Mouse (Mus musculus) hindbrain, postnatal 0 days (tissue): ENCODE measurements around the gene Il31. TPM values are rescaled to one million over a fixed set of nuclear protein-coding genes. Genes with fewer than 3 reads are reported as not detected.
A peak's percentile ranks its signal among the peaks of the same experiment; 100 is the strongest.
"Not testable (repeated sequence)": the region's sequence is repeated elsewhere in the genome, so short reads cannot be mapped to it uniquely, and the experiment has no call there.

ENCODE experiments used
- ATAC-seq: fragments of 200-750 bp; cut with Nextera tagmentation; 2 replicates; pipeline ENCODE4 v1.8.0; 2017; ENCODE audit warnings: mild to moderate bottlenecking, moderate TSS enrichment, moderate library complexity
- DNase-seq: peaks from one replicate; pipeline ENCODE4 v3.0.0-alpha.2; 2015; ENCODE audit warnings: low spot score
- H3K27ac ChIP-seq: fragments of 300-500 bp; sonication (generic); 2 replicates; pipeline ENCODE4 v1.5.1; 2014; ENCODE audit warnings: mild to moderate bottlenecking
- H3K27me3 ChIP-seq: fragments of 300-500 bp; sonication (generic); 2 replicates; pipeline ENCODE4 v1.6.1; 2014; ENCODE audit warnings: low read length, mixed read lengths; ENCODE audit not compliant: insufficient read depth
- H3K36me3 ChIP-seq: fragments of 300-500 bp; sonication (generic); 2 replicates; pipeline ENCODE4 v1.6.1; 2014; ENCODE audit warnings: low read length, mixed read lengths; ENCODE audit not compliant: insufficient read depth
- H3K4me1 ChIP-seq: fragments of 300-500 bp; sonication (generic); 2 replicates; pipeline ENCODE4 v1.6.1; 2014; ENCODE audit warnings: antibody characterized with exemption, low read length, mixed read lengths; ENCODE audit not compliant: insufficient read depth
- H3K4me2 ChIP-seq: fragments of 300-500 bp; sonication (generic); 2 replicates; pipeline ENCODE4 v1.6.1; 2014; ENCODE audit warnings: low read depth, mild to moderate bottlenecking, low read length, moderate library complexity, mixed read lengths
- H3K4me3 ChIP-seq: fragments of 300-500 bp; sonication (generic); 2 replicates; pipeline ENCODE4 v1.5.1; 2014; ENCODE audit warnings: low read length
- H3K9ac ChIP-seq: fragments of 300-500 bp; sonication (generic); replicated peaks from 2 replicates; pipeline ENCODE4 v1.6.1; 2014; ENCODE audit warnings: mild to moderate bottlenecking, low read length, moderate library complexity, mixed read lengths
- H3K9me3 ChIP-seq: fragments of 300-500 bp; sonication (generic); 2 replicates; pipeline ENCODE4 v1.6.1; 2016; ENCODE audit warnings: low read length, mixed read lengths
- CTCF ChIP-seq: IDR thresholded peaks from 2 replicates; pipeline ENCODE4 v1.5.1; 2016; ENCODE audit warnings: antibody characterized with exemption, control low read depth, low read depth
- WGBS: fragments of 180-500 bp; shearing (Covaris S2); extraction: QIAGEN DNeasy Blood & Tissue Kit; methylation state at CpG from one replicate; pipeline ENCODE4 v1.1.7; 2014; 5-methylcytosine and 5-hydroxymethylcytosine counted together
- polyA plus RNA-seq: library from polyadenylated mRNA; unstranded; fragments of >200 nt; fragmentation: Nextera tagmentation; extraction: Ambion mirVana; gene quantifications from 2 replicates; pipeline ENCODE4 v1.2.1, GENCODE M21; 2015
- total RNA-seq: library from RNA; depleted of rRNA; stranded (reverse); fragments of >200 nt; gene quantifications from 2 replicates; pipeline ENCODE4 v1.2.3, GENCODE M21; 2014

The Il31 gene
- total and polyA plus RNA-seq, 2 experiments from 2014 or later: not detected

DNA sequence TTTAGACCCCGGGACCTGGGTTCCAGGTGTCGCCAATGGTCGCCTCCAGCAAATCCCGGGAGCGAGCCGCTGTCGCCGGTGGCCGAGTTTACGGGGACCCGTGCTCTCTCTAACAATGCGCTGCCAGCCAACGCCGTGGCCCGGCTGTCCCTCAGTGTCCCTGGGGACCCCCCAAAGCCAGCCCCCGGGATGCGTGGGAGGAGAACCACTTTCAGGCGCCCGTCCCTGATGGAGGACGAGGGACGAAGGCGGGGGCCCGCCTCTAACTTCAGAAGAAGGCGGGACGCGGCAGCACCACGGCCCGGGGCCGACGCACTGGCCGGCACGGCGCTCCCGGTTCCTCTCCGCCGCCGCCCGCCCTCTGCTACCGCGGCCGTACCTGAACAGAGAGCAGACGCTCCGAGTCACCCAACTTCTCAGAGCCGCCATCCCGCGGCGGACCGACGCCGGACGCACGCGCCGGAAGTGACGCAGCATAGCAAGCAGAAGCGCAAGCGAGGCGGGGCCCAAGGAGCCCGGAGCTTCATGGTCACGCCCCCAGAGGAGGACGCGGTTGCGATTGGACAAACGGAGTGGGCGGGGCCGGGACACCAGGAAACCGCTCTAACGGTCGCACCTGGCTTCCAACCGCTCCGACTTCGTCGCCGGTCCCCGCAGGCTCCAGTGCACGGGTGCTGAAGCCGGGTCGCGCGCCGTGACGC is 34.6 kb upstream of the Il31 start, which contains the start of gene Diablo:
TSS of gene Diablo (minus strand) at position 485 of the 701 bp plus-strand sequence.
- peak within 1 kb of the TSS; percentile 56 for H3K9ac ChIP-seq
- ATAC-seq: peak; percentile 98
- peaks cover 9% of the 10 kb centered on the region for H3K4me1 ChIP-seq
- no peaks in the 10 kb centered on the region for H3K9me3 ChIP-seq
- H3K4me2 ChIP-seq: peak within 1 kb of the TSS; percentile 92
- no peak for TF ChIP-seq CTCF
- peak within 1 kb of the TSS; percentile 65 for H3K4me3 ChIP-seq
- H3K36me3 ChIP-seq: peaks cover 3% of the 10 kb centered on the region; the same call in 1 of the 2 replicates
- DNase-seq: peak; percentile 99
- peak within 1 kb of the TSS; percentile 74; the same call in 1 of the 2 replicates for H3K27ac ChIP-seq
- under 1% methylated on average over 82 of the region's 82 CpGs for WGBS
- H3K27me3 ChIP-seq: no peaks in the 10 kb centered on the region

DNA sequence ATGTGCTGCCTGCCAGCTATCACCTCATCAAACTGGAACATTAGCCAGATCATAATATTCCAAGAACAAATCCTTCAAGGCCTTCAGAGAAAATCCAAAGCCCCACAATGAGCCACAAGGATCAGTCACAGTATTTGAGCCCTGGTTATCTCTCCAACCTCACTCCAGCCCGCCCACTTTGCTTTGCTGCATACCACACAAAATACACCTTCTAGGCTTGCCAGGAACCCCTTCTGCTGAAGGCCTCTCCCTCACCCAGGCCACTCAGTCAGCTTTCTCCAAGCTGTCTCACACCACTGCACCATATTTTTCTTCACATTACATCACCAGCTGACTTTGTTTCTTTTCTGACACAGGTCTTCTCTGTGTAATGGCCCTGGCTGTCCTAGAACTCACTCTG is 32.9 kb upstream of the Il31 start:
- no peak for ATAC-seq
- H3K9me3 ChIP-seq: no peaks in the 10 kb centered on the region
- no peak for DNase-seq
- no peak overlapping the region for H3K27ac ChIP-seq
- H3K4me1 ChIP-seq: peaks cover 9% of the 10 kb centered on the region
- no peak overlapping the region for H3K4me3 ChIP-seq
- WGBS: 92% methylated on average over 1 of the region's 1 CpGs
- H3K27me3 ChIP-seq: no peaks in the 10 kb centered on the region
- H3K4me2 ChIP-seq: no peak overlapping the region
- no peaks in the 10 kb centered on the region; the same call in 1 of the 2 replicates for H3K36me3 ChIP-seq
- no peak for TF ChIP-seq CTCF
- no peak overlapping the region for H3K9ac ChIP-seq

DNA sequence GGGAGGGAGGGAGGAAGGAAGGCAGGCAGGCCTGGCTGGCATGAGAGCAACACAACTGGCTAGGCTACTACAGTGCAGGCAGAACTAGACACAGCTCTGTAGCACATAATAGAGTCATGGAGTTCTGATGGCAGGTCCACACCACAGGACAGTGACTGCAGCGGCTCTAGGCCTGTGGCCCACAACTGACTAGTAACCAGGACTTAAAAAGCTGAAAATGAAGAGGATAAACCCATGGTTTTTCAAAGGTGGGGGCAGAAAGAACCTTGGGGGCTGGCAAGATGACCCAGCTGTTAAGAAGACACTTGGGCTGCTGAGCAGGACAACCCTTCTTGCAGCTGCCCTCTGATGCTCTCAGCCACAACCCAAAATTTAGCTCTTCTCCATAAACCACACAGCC is 32.3 kb upstream of the Il31 start:
- Histone ChIP-seq H3K4me1 (peaks cover 9% of the 10 kb centered on the region), H3K4me2 (no peak overlapping the region), H3K27ac (no peak overlapping the region), H3K9me3 (no peaks in the 10 kb centered on the region), H3K27me3 (no peaks in the 10 kb centered on the region), H3K9ac (no peak overlapping the region), H3K4me3 (no peak overlapping the region), H3K36me3 (peaks cover 2% of the 10 kb centered on the region; the same call in 1 of the 2 replicates)
- ATAC-seq (no peak), DNase-seq (no peak)
- no peak for TF ChIP-seq CTCF
- 95% methylated on average over 1 of the region's 1 CpGs for WGBS

DNA sequence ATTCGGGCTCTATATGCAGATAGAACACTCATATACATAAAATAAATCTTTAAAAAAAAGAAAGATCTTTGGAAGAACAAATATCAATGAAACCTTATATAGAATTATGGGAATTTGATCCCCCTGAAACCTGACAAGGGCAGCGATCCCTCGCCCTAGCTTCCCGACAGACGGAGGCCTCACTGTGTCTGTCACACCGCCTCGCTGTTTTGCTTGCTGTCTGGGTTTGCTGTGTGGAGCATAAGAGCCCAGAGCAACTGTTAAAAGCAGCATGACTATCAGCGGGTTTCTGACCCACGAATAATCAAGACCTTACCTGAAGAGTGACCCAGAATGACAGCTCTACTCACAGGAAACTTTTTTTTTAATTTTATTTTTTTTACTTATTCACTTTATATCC is 31.4 kb upstream of the Il31 start:
- ATAC-seq: no peak

DNA sequence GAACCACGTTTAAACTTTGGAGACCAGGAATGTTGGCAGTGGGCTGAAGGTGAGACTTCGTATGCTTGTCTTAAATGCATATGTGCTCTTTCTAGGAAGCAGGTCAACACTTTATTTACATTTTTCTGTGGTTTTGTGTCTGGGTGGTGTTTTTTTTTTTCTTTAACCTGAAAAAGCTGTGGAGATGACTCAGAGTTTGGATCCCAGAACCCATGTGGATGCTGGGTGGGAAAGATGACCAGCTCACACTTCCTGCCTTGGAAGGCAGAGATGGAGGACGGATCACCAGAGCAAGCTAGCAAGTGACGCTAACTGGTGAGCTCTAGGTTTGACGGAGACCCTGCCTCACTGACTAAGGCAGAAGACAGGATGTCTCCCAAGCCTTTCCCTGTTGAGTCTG is 25.6 kb upstream of the Il31 start:
- H3K9ac ChIP-seq: no peak overlapping the region
- WGBS: 91% methylated on average over 5 of the region's 5 CpGs
- no peak for DNase-seq
- no peak overlapping the region for H3K4me2 ChIP-seq
- no peak overlapping the region for H3K4me3 ChIP-seq
- ATAC-seq: no peak
- no peak overlapping the region for H3K27ac ChIP-seq
- no peaks in the 10 kb centered on the region for H3K9me3 ChIP-seq
- no peaks in the 10 kb centered on the region for H3K27me3 ChIP-seq
- no peak for TF ChIP-seq CTCF
- H3K36me3 ChIP-seq: peaks cover 29% of the 10 kb centered on the region; the same call in 1 of the 2 replicates
- H3K4me1 ChIP-seq: no peaks in the 10 kb centered on the region

More for the DNA sequence above, 31.4 kb upstream of the Il31 start:
- 93% methylated on average over 9 of the region's 9 CpGs for WGBS
- no peak for DNase-seq
- H3K9ac ChIP-seq: no peak overlapping the region
- H3K27ac ChIP-seq: no peak overlapping the region
- H3K4me1 ChIP-seq: peaks cover 9% of the 10 kb centered on the region
- H3K27me3 ChIP-seq: no peaks in the 10 kb centered on the region
- H3K4me2 ChIP-seq: no peak overlapping the region
- H3K4me3 ChIP-seq: no peak overlapping the region
- H3K9me3 ChIP-seq: no peaks in the 10 kb centered on the region
- peaks cover 10% of the 10 kb centered on the region; the same call in 1 of the 2 replicates for H3K36me3 ChIP-seq
- TF ChIP-seq CTCF: no peak

DNA sequence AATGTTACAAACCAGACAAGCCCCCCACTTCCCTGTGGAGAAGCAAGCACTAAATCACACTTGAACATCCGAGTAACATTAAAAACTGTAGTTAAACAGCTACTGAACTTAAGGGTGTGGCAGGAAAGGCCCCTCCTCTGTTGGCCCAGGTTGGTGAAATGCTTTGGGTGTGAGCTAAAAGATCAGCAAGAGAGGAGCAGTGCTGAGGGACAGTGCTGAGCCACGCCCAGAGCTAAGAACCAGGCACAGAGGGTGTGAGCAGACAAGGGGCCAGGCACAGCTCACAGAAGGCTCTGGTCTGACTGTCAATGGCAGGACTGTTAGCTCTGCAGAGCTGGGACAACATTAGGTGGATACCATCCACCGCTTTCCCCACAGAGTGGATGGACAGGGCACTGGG is 22.8 kb upstream of the Il31 start:
- ATAC-seq (no peak), DNase-seq (no peak)
- Histone ChIP-seq H3K4me1 (peaks cover 4% of the 10 kb centered on the region; the same call in 1 of the 2 replicates), H3K27ac (no peak overlapping the region), H3K36me3 (peaks cover 29% of the 10 kb centered on the region; the same call in 1 of the 2 replicates), H3K4me2 (no peak overlapping the region), H3K9me3 (no peaks in the 10 kb centered on the region), H3K27me3 (no peaks in the 10 kb centered on the region), H3K4me3 (no peak overlapping the region), H3K9ac (no peak overlapping the region)
- 76% methylated on average over 3 of the region's 3 CpGs for WGBS
- no peak for TF ChIP-seq CTCF

DNA sequence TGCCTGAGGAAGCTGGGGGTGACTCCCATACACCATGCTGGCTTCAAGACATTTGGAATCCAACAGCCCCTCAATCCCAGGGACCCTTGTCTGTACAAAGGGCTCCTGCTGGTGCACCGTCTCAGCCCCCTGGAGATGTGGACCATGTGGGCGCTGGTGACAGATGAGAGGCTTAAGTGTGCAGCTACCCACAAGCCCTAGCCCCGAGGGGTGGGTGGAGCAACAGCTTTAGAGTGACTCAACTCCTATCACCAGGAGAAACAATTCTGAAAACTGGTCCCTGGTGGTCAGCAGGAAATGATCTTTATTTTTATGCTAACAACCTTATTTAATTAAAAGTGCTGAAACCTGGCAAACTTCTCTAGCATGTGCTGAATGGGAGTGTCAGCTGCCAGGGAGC is 22.1 kb upstream of the Il31 start:
- not testable (repeated sequence) for H3K27me3 ChIP-seq, H3K9ac ChIP-seq, H3K4me2 ChIP-seq, H3K27ac ChIP-seq, H3K4me3 ChIP-seq, DNase-seq, ATAC-seq, H3K9me3 ChIP-seq, H3K4me1 ChIP-seq
- WGBS: 75% methylated on average over 3 of the region's 3 CpGs
- H3K36me3 ChIP-seq: peaks cover 26% of the 10 kb centered on the region; the same call in 1 of the 2 replicates
